Mouse (Mus musculus): ENCODE measurements around the gene Rdh16f1. TPM values are rescaled to one million over a fixed set of nuclear protein-coding genes. Genes with fewer than 3 reads are reported as not detected.
"Not testable (repeated sequence)": the region's sequence is repeated elsewhere in the genome, so short reads cannot be mapped to it uniquely, and the experiment has no call there.

Rdh16f1 gene
- polyA plus RNA-seq, 1 experiment from 2014 or later = 1.9 TPM

DNA sequence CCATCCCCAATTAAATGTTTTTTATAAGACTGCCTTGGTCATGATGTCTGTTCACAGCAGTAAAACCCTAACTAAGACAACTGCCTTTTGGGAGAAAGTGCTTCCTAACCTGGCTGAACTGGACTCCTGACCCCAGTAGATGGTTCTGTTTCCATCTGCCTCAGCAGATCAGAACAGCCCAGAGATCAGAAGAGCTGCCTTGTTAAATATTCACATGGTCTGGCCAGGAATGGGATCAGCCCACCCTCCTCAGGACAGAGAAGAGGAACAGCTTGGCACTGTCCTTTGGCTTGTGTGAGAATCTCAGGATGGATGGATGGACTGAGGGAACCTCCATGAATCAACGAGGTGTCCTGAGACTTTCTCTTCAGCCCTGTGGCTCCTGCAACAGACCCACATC is 39.7 kb downstream of the Rdh16f1 start:
- H3K27ac ChIP-seq (replicated peaks) = no peak overlapping the region
- no peak overlapping the region for H3K4me3 ChIP-seq (replicated peaks)
- ATAC-seq (ENCODE audit: insufficient number of reproducible peaks, low FRiP score, low TSS enrichment, low read depth) = no peak
- no peak overlapping the region for H3K9ac ChIP-seq
- no peaks in the 10 kb centered on the region for H3K36me3 ChIP-seq
- no peaks in the 10 kb centered on the region for H3K9me3 ChIP-seq (replicated peaks)
- no peaks in the 10 kb centered on the region for H3K4me1 ChIP-seq
- no peak overlapping the region for H3K4me2 ChIP-seq (replicated peaks)
- 63% methylated on average over 1 of the region's 1 CpGs for WGBS
- no peaks in the 10 kb centered on the region for H3K27me3 ChIP-seq

DNA sequence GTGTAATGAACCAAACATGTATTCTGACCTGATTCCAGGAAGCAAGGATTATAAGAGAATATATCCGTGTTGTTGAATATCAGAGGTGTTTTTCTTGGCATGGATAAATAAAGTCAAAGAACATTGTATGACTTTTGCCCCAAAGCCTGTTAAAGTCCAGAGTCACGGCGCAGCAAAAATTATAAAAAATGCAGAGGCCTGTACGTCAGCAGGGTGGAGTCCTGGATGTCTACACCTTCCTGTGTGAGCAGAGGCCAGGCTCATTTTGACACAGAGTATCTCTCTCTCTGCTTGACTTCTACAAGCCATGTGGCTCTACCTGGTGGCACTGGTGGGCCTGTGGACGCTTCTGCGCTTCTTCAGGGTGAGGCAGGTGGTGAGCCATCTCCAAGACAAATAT is 41.3 kb downstream of the Rdh16f1 start, which contains the start of gene Rdh16:
TSS of gene Rdh16 (plus strand) at position 262 of the 400 bp plus-strand sequence.
- H3K9ac ChIP-seq = no peak within 1 kb of the TSS
- no peaks in the 10 kb centered on the region for H3K4me1 ChIP-seq
- H3K36me3 ChIP-seq = no peaks in the 10 kb centered on the region
- no peak for ATAC-seq (ENCODE audit: insufficient number of reproducible peaks, low FRiP score, low TSS enrichment, low read depth)
- no peaks in the 10 kb centered on the region for H3K9me3 ChIP-seq (replicated peaks)
- H3K27ac ChIP-seq (replicated peaks) = no peak within 1 kb of the TSS
- no peak within 1 kb of the TSS for H3K4me2 ChIP-seq (replicated peaks)
- WGBS = 76% methylated on average over 6 of the region's 6 CpGs
- H3K27me3 ChIP-seq = no peaks in the 10 kb centered on the region
- no peak within 1 kb of the TSS for H3K4me3 ChIP-seq (replicated peaks)

DNA sequence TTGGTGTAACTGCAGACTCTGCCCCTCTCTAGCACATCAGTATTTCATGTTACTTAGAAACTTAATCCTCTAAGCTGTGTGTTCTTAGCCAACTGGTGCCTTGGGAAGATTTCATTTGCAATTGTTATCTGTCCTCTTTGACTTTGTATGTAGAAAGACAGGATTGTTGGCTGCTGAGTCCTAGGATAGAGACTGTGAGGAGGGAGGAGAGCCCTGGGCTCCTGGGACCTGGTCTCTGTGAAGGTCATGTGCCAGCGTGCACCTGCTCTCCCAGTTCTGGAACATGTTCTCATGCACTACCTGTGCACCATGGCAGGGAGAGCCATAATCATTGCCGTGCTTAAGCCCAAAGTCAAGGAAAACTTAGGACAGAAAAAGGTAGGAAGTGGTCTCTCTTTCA is 42.0 kb downstream of the Rdh16f1 start:
- H3K27me3 ChIP-seq = no peaks in the 10 kb centered on the region
- H3K27ac ChIP-seq (replicated peaks) = no peak overlapping the region
- no peak overlapping the region for H3K9ac ChIP-seq
- H3K9me3 ChIP-seq (replicated peaks) = no peaks in the 10 kb centered on the region
- H3K4me2 ChIP-seq (replicated peaks) = no peak overlapping the region
- no peaks in the 10 kb centered on the region for H3K4me1 ChIP-seq
- 88% methylated on average over 2 of the region's 2 CpGs for WGBS
- ATAC-seq (ENCODE audit: insufficient number of reproducible peaks, low FRiP score, low TSS enrichment, low read depth) = no peak
- no peaks in the 10 kb centered on the region for H3K36me3 ChIP-seq
- no peak overlapping the region for H3K4me3 ChIP-seq (replicated peaks)

DNA sequence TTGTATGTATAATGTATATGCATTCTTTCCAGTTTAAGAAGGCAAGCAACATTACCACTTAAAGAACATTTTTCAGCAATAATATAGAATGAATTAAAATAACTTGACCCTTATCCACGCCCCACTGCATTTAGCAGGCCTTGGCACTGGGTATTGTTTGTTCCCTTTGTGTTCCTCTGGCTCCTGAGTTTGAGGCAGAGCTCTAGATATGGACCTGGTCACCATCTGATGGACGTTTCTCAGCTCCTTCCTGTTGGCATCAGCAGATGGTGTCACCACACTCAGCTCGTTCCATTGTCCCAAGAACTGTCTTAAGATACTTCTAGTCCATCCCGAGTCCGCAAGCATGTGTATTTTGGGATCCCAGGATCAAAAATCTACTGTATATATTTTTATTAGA is 42.6 kb downstream of the Rdh16f1 start:
- no peaks in the 10 kb centered on the region for H3K9me3 ChIP-seq (replicated peaks)
- no peaks in the 10 kb centered on the region for H3K4me1 ChIP-seq
- no peaks in the 10 kb centered on the region for H3K27me3 ChIP-seq
- WGBS = 74% methylated on average over 5 of the region's 5 CpGs
- no peak overlapping the region for H3K4me3 ChIP-seq (replicated peaks)
- ATAC-seq (ENCODE audit: insufficient number of reproducible peaks, low FRiP score, low TSS enrichment, low read depth) = no peak
- no peak overlapping the region for H3K27ac ChIP-seq (replicated peaks)
- no peak overlapping the region for H3K9ac ChIP-seq
- no peaks in the 10 kb centered on the region for H3K36me3 ChIP-seq
- H3K4me2 ChIP-seq (replicated peaks) = no peak overlapping the region

DNA sequence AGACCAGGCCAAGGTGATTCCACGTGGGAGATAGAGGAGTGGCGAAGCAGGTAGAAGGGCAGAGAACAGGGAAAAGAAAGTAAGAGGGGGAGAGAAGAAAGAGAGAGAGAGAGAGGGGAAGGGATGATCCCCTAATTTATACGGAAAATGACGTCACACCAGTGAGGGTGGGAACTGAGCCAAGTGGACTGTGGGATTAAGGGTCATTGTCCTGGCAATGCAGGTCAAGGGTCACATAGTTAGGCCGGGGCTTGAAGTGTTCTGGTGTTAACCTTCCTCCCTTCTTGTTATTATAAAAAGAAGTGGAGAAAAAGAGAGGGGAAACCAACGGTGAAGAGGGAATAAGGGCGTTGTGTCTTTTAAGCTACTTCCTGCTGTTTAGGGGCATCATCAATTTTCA is 44.8 kb downstream of the Rdh16f1 start:
- 75% methylated on average over 7 of the region's 7 CpGs for WGBS
- no peak overlapping the region for H3K27ac ChIP-seq (replicated peaks)
- no peaks in the 10 kb centered on the region for H3K4me1 ChIP-seq
- H3K4me3 ChIP-seq (replicated peaks) = no peak overlapping the region
- H3K4me2 ChIP-seq (replicated peaks) = no peak overlapping the region
- no peaks in the 10 kb centered on the region for H3K27me3 ChIP-seq
- no peaks in the 10 kb centered on the region for H3K36me3 ChIP-seq
- no peak overlapping the region for H3K9ac ChIP-seq
- no peak for ATAC-seq (ENCODE audit: insufficient number of reproducible peaks, low FRiP score, low TSS enrichment, low read depth)
- H3K9me3 ChIP-seq (replicated peaks) = no peaks in the 10 kb centered on the region

DNA sequence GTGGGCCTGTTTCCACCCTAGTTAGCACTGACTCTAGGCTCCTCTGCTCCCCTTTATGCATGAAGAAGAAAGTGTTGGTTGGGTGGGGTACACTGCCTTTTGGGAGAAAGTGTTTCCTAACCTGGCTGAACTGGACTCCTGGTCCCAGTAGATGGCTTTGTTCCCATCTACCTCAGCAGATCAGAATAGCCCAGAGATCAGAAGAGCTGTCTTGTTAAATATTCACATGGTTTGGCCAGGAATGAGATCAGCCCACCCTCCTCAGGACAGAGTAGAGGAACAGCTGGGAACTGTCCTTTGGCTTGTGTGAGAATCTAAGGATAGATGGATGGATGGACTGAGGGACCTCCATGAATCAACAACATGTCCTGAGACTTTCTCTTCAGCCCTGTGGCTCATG is 56.3 kb downstream of the Rdh16f1 start:
- Histone ChIP-seq H3K36me3 (no peaks in the 10 kb centered on the region), H3K27ac (replicated peaks) (no peak overlapping the region), H3K27me3 (no peaks in the 10 kb centered on the region), H3K9ac (no peak overlapping the region), H3K4me1 (no peaks in the 10 kb centered on the region), H3K4me2 (replicated peaks) (no peak overlapping the region), H3K9me3 (replicated peaks) (no peaks in the 10 kb centered on the region), H3K4me3 (replicated peaks) (no peak overlapping the region)
- no peak for ATAC-seq (ENCODE audit: insufficient number of reproducible peaks, low FRiP score, low TSS enrichment, low read depth)

DNA sequence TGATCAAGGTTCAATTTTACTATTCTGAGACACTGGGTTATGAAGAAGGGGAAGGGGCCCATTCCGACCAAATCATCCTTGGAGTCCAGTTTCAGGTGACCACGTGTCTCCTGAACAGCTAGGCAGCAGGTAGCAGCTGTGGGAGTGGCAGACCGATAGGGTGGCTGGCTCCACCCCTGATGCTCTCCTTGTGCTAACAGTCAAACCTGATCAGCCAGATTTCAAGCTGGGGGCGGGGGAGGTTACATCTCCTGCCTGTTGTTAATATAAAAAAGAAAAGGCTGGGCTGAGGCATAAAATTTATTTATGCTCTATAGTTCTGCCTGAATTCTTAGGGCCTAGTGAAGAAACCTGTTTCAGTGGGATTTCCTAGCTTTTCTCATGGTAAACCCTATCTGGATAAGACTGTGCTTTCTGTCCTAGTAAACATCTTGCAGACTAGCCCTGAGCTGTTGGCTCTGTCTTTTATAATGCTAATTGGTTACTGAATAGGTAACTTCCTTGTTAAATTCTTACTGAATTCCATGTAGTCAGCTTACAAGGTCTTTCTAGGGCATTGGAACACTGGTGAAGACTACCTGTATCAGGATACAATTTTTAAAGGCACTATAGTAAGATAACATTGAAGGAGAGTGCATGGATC is 57.8 kb downstream of the Rdh16f1 start:
- not testable (repeated sequence) for H3K36me3 ChIP-seq; ATAC-seq (ENCODE audit: insufficient number of reproducible peaks, low FRiP score, low TSS enrichment, low read depth)
- WGBS = 59% methylated on average over 4 of the region's 4 CpGs

DNA sequence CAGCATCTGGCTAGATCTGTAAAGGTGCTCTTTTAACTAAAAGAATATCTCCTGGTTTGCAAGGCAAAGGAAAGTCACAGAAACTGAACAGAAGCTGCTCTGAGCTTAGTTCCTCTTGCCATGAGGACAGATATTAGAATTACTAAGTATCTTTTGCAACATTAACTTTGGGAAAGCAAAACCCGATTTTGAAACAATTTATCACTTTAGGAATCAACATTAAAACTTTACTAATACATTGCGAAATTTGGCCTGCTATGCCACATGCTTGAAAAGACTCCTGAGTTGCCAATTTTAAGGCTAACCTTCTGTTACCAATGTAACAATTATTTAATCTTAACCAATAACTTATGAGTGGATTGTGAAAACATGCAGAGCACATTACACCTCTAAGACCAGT is 62.2 kb downstream of the Rdh16f1 start:
- WGBS = 91% methylated on average over 2 of the region's 2 CpGs
- not testable (repeated sequence) for H3K27me3 ChIP-seq

More for the DNA sequence above, 57.8 kb downstream of the Rdh16f1 start:
- not testable (repeated sequence) for H3K27ac ChIP-seq (replicated peaks); H3K27me3 ChIP-seq; H3K4me3 ChIP-seq (replicated peaks); H3K4me1 ChIP-seq; H3K9ac ChIP-seq; H3K9me3 ChIP-seq (replicated peaks); H3K4me2 ChIP-seq (replicated peaks)

DNA sequence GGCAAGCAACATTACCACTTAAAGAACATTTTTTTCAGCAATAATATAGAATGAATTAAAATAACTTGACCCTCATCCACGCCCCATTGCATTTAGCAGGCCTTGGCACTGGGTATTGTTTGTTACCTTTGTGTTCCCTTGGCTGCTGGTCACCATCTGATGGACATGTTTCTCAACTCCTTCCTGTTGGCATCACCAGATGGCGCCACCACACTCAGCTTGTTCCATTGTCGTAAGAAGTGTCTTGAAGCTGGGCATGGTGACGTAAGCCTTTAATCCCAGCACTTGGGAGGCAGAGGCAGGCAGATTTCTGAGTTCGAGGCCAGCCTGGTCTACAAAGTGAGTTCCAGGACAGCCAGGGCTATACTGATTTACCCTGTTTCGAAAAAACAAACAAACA is 65.8 kb downstream of the Rdh16f1 start:
- Histone ChIP-seq H3K27me3 (no peaks in the 10 kb centered on the region), H3K27ac (replicated peaks) (no peak overlapping the region), H3K9ac (no peak overlapping the region), H3K9me3 (replicated peaks) (no peaks in the 10 kb centered on the region), H3K4me3 (replicated peaks) (no peak overlapping the region), H3K4me1 (no peaks in the 10 kb centered on the region), H3K4me2 (replicated peaks) (no peak overlapping the region), H3K36me3 (no peaks in the 10 kb centered on the region)
- WGBS = 71% methylated on average over 6 of the region's 6 CpGs
- no peak for ATAC-seq (ENCODE audit: insufficient number of reproducible peaks, low FRiP score, low TSS enrichment, low read depth)

More for the DNA sequence above, 62.2 kb downstream of the Rdh16f1 start:
- not testable (repeated sequence) for ATAC-seq (ENCODE audit: insufficient number of reproducible peaks, low FRiP score, low TSS enrichment, low read depth); H3K27ac ChIP-seq (replicated peaks); H3K4me1 ChIP-seq; H3K9ac ChIP-seq; H3K4me2 ChIP-seq (replicated peaks); H3K9me3 ChIP-seq (replicated peaks); H3K4me3 ChIP-seq (replicated peaks); H3K36me3 ChIP-seq

DNA sequence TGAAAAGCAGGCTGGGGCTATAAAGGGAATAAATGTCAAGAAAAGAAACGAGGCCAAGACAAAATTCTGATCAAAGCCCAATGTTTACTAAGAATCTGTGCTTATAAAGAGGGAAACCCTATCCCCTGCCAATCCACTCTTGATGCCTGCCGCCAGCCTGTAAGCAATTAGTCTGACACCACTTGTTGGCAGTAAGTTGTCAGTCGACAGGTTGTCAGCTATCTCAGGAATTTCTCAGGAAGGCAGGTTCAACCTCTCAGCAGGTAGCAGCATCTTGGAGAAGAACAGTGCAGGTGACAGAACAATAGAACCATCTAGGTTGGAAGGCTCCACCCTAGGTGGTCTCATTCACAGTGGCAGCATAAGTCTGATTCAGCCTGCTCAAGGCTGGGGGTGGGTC is 69.5 kb downstream of the Rdh16f1 start:
- H3K4me3 ChIP-seq (replicated peaks) = no peak overlapping the region
- H3K4me1 ChIP-seq = no peaks in the 10 kb centered on the region
- ATAC-seq (ENCODE audit: insufficient number of reproducible peaks, low FRiP score, low TSS enrichment, low read depth) = no peak
- WGBS = 43% methylated on average over 3 of the region's 3 CpGs
- no peak overlapping the region for H3K4me2 ChIP-seq (replicated peaks)
- H3K36me3 ChIP-seq = no peaks in the 10 kb centered on the region
- no peak overlapping the region for H3K9ac ChIP-seq
- no peak overlapping the region for H3K27ac ChIP-seq (replicated peaks)
- no peaks in the 10 kb centered on the region for H3K9me3 ChIP-seq (replicated peaks)
- no peaks in the 10 kb centered on the region for H3K27me3 ChIP-seq

DNA sequence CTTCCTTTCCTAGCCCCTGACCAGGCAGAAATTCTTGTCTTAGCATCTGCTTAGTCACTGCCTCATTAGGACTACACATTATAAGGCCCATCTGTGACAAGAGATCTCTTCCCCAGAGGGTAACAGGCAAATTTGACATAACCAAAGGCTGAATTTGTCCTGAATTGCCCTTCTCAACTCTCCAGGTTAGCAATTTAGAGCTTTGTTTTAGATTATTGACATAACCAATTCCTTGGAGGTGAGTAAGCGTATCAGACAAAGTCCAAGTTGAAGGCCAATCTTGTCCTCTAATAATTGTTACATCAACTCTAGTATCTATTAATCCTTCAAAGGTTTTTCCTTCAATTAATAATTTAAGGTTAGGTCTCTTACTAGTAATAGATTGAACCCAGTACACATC is 74.6 kb downstream of the Rdh16f1 start:
- WGBS = 96% methylated on average over 1 of the region's 1 CpGs
- not testable (repeated sequence) for H3K4me3 ChIP-seq (replicated peaks); H3K4me1 ChIP-seq; H3K9me3 ChIP-seq (replicated peaks); H3K9ac ChIP-seq; H3K27ac ChIP-seq (replicated peaks); H3K27me3 ChIP-seq; H3K36me3 ChIP-seq; ATAC-seq (ENCODE audit: insufficient number of reproducible peaks, low FRiP score, low TSS enrichment, low read depth); H3K4me2 ChIP-seq (replicated peaks)

DNA sequence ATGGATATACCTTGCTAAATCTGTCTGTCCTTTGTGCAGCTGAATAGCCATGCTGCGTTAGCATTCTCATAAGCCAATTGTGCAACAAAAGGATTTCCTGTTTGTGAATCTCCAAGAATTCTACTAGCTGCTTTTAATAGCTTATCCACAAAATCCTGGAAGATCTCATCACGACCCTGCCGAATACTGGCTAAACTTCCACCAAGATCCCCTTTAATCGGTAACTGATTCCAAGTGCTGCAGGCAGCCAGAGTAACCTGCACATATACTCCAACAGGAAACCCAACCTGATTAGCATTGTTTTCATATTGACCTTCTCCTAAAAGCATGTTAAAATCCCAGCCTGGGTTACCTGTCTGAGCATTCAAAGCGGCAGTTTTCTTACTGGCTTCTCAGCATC is 75.7 kb downstream of the Rdh16f1 start:
- H3K4me3 ChIP-seq (replicated peaks) = no peak overlapping the region
- ATAC-seq (ENCODE audit: insufficient number of reproducible peaks, low FRiP score, low TSS enrichment, low read depth) = no peak
- H3K4me2 ChIP-seq (replicated peaks) = no peak overlapping the region
- H3K9ac ChIP-seq = no peak overlapping the region
- WGBS = 82% methylated on average over 5 of the region's 5 CpGs
- no peaks in the 10 kb centered on the region for H3K9me3 ChIP-seq (replicated peaks)
- H3K36me3 ChIP-seq = no peaks in the 10 kb centered on the region
- no peaks in the 10 kb centered on the region for H3K4me1 ChIP-seq
- H3K27ac ChIP-seq (replicated peaks) = no peak overlapping the region
- no peaks in the 10 kb centered on the region for H3K27me3 ChIP-seq

Measured in embryonic facial prominence, embryonic 15.5 days (tissue).